Mouse (Mus musculus): ENCODE measurements around the gene Mlxip.

- TF ChIP-seq CTCF (IDR thresholded peaks at IDR 0.05; ENCODE audit: extremely low read depth, insufficient read depth, insufficient read length, insufficient replicate concordance) (no peak), POLR2A (IDR thresholded peaks at IDR 0.05; ENCODE audit: low read depth, low read length) (no peak)
These were observed 13.6 kb downstream of the Mlxip start for GRCm38 (mm10) chr5:123408176-123408575.

All from spleen, adult 2 months (tissue).